Mouse (Mus musculus) C2C12 (cell line): Measurements from ENCODE around the gene Rae1. TPM values are rescaled to one million over a fixed set of nuclear protein-coding genes. Genes with fewer than 3 reads are reported as not detected.

Source experiments
- H3K27me3 ChIP-seq: one replicate; pipeline ENCODE4 v1.6.1; 2011; ENCODE audit not compliant: control insufficient read depth, insufficient read depth, insufficient read length
- H3K36me3 ChIP-seq: one replicate; pipeline ENCODE4 v1.6.1; 2011; ENCODE audit not compliant: control insufficient read depth, insufficient read depth
- H3K4me3 ChIP-seq: one replicate; pipeline ENCODE4 v1.5.1; 2011; ENCODE audit warnings: mild to moderate bottlenecking, control low read depth; ENCODE audit not compliant: poor library complexity, insufficient read depth, severe bottlenecking
- H3K79me2 ChIP-seq: one replicate; pipeline ENCODE4 v1.6.1; 2011; ENCODE audit not compliant: control insufficient read depth, insufficient read depth
- H3K79me3 ChIP-seq: one replicate; pipeline ENCODE4 v1.6.1; 2011; ENCODE audit warnings: low read depth, control low read depth
- H3ac ChIP-seq: one replicate; pipeline ENCODE3; 2011; ENCODE audit warnings: low read depth; ENCODE audit not compliant: control insufficient read depth, insufficient read length
- CEBPB ChIP-seq: IDR thresholded peaks from one replicate; pipeline ENCODE4 v1.6.1; 2011; ENCODE audit warnings: low read depth, mild to moderate bottlenecking, control low read depth, moderate library complexity
- CTCF ChIP-seq: IDR thresholded peaks from one replicate; pipeline ENCODE4 v1.5.1; 2011; ENCODE audit not compliant: control insufficient read depth, insufficient read depth, insufficient read length
- FOSL1 ChIP-seq: IDR thresholded peaks from one replicate; pipeline ENCODE4 v1.8.0; 2011; ENCODE audit warnings: mild to moderate bottlenecking, low read length; ENCODE audit not compliant: poor library complexity, insufficient read depth, severe bottlenecking
- MAX ChIP-seq: IDR thresholded peaks from one replicate; pipeline ENCODE4 v1.6.1; 2011; ENCODE audit warnings: mild to moderate bottlenecking, control low read depth
- MYOD1 ChIP-seq: IDR thresholded peaks from one replicate; pipeline ENCODE4 v1.6.1; 2011; ENCODE audit warnings: low read depth; ENCODE audit not compliant: control insufficient read depth, insufficient read length
- MYOG ChIP-seq: IDR thresholded peaks from one replicate; pipeline ENCODE4 v1.6.1; 2011; ENCODE audit not compliant: control insufficient read depth, insufficient read length; ENCODE audit errors: extremely low read depth
- USF1 ChIP-seq: IDR thresholded peaks from one replicate; pipeline ENCODE4 v1.6.1; 2011; ENCODE audit warnings: low read depth, mild to moderate bottlenecking, control low read depth, moderate library complexity
- polyA plus RNA-seq: library from polyadenylated mRNA; unstranded; fragments of >200 nt; fragmentation: generic; extraction: Trizol; gene quantifications from one replicate; pipeline ENCODE4 v1.2.1, GENCODE M21; 2012; ENCODE audit warnings: missing spikeins

Gene Rae1
- polyA plus RNA-seq, 1 experiment: 83.7 TPM

DNA sequence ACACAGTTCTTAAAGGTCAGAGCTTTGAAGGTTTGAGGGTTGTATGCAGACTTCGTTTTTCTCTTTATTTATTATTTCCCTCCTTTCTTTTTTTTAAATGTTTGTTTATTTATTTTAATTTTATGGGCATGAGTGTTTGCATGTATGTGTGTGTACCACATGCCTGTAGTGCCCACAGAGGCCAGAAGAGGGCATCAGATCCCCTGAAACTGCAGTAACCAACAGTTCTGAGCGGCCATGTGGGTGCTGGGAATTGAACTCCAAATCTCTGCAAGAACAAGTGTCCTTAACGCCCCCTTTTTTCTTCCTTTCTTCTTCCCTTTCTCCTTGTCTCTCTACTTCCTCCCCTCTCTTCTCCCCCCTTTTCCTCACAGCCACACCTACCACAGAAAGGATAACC is 39.6 kb upstream of the Rae1 start:
- Histone ChIP-seq H3ac (no peak overlapping the region), H3K36me3 (no peaks in the 10 kb centered on the region)

DNA sequence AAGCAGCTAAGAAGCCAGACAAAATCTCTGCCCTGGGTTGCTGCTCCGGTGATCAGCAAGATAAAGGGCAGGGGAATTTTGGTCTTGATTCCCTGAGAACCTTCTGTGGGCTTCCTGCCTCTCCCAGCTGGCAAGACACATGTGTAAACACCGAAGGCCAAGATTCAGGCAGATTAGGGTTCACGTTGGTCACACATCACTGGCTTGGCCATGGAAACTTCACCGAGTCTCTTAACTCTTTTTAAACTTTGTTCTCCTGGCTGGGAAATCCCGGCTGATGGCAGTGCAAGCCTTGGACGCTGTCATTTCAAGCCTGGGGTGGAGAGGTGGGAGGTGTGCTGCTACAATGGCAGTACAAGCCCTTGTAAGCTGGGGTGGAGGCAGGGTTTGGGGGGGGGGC is 38.7 kb upstream of the Rae1 start:
- H3K79me2 ChIP-seq: no peaks in the 10 kb centered on the region
- H3K36me3 ChIP-seq: no peaks in the 10 kb centered on the region
- no peaks in the 10 kb centered on the region for H3K79me3 ChIP-seq
- TF ChIP-seq FOSL1 (no peak), MAX (no peak), MYOD1 (no peak), MYOG (no peak), CEBPB (no peak), CTCF (no peak), USF1 (no peak)
- H3K27me3 ChIP-seq: peaks cover 7% of the 10 kb centered on the region
- H3K4me3 ChIP-seq: no peak overlapping the region
- no peak overlapping the region for H3ac ChIP-seq

More for the DNA sequence above, 39.6 kb upstream of the Rae1 start:
- Histone ChIP-seq H3K79me2 (no peaks in the 10 kb centered on the region), H3K79me3 (no peaks in the 10 kb centered on the region), H3K4me3 (no peak overlapping the region), H3K27me3 (peaks cover 7% of the 10 kb centered on the region)
- no peak for TF ChIP-seq FOSL1
- no peak for TF ChIP-seq CTCF
- TF ChIP-seq CEBPB: no peak
- TF ChIP-seq MAX: no peak
- no peak for TF ChIP-seq USF1
- TF ChIP-seq MYOD1: no peak
- no peak for TF ChIP-seq MYOG

- TF ChIP-seq USF1: no peak
- no peak for TF ChIP-seq MYOD1
- TF ChIP-seq CEBPB: no peak
- TF ChIP-seq FOSL1: no peak
- TF ChIP-seq CTCF: no peak
- TF ChIP-seq MYOG: no peak
- no peak for TF ChIP-seq MAX
- Histone ChIP-seq H3K36me3 (no peaks in the 10 kb centered on the region), H3K79me3 (no peaks in the 10 kb centered on the region), H3ac (no peak overlapping the region), H3K27me3 (peaks cover 7% of the 10 kb centered on the region), H3K4me3 (no peak overlapping the region), H3K79me2 (no peaks in the 10 kb centered on the region)
Measured at GRCm38 (mm10) chr2:172965249-172965648, 34.7 kb upstream of the Rae1 start.

GRCm38 (mm10) chr2:172966480-172966879 is 33.4 kb upstream of the Rae1 start:
- H3K36me3 ChIP-seq: no peaks in the 10 kb centered on the region
- no peaks in the 10 kb centered on the region for H3K79me2 ChIP-seq
- TF ChIP-seq MYOG: no peak
- no peak for TF ChIP-seq MYOD1
- no peak for TF ChIP-seq CEBPB
- TF ChIP-seq USF1: no peak
- TF ChIP-seq MAX: no peak
- no peak for TF ChIP-seq CTCF
- TF ChIP-seq FOSL1: no peak
- no peak overlapping the region for H3K4me3 ChIP-seq
- no peak overlapping the region for H3ac ChIP-seq
- no peaks in the 10 kb centered on the region for H3K79me3 ChIP-seq
- H3K27me3 ChIP-seq: peaks cover 7% of the 10 kb centered on the region

- H3K79me2 ChIP-seq: no peaks in the 10 kb centered on the region
- no peaks in the 10 kb centered on the region for H3K27me3 ChIP-seq
- TF ChIP-seq MYOD1: no peak
- no peak for TF ChIP-seq USF1
- no peaks in the 10 kb centered on the region for H3K36me3 ChIP-seq
- H3K4me3 ChIP-seq: no peak overlapping the region
- H3ac ChIP-seq: no peak overlapping the region
- H3K79me3 ChIP-seq: no peaks in the 10 kb centered on the region
Measured at GRCm38 (mm10) chr2:172971865-172972264, 28.1 kb upstream of the Rae1 start.

DNA sequence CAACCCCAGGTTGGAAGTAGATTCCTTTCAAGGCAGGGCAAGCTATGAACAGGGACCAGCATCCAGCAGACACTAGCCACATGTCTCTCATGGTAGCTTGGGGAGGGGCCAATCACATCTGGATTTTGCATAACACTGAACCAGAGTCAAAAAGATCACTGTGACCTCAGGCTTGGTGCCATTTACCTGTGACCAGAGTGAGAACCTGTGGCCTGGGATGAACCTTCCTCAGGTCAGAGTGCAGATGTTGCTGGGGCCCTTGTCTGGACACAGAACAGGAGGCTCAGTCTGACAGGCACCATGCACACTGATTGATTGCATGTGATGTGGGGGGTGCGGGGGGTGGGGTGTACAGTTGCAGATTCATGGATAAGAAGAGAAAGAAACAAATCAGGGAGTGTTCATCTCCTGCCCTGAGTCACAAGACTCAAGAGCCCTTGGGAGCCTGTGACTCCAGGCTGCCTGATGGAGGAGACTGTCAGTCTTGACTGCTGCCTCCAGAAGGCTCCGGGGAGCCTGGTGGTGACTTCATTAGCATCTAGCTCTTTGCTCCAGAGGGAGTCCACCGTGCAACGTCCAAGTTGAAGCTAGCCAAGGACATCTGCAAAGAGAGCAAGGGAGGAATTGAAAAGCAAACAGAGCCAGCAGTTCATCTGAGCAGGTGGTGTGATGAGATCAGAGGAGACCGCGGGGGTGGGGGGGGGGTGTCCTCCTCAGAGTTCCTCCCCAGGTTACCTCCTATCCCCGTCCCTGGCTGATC is 25.9 kb upstream of the Rae1 start:
- H3K27me3 ChIP-seq: peaks cover 4% of the 10 kb centered on the region
- H3K79me3 ChIP-seq: no peaks in the 10 kb centered on the region
- H3K4me3 ChIP-seq: no peak overlapping the region
- no peak for TF ChIP-seq MAX
- no peak for TF ChIP-seq CEBPB
- TF ChIP-seq USF1: no peak
- no peak for TF ChIP-seq FOSL1
- no peak for TF ChIP-seq MYOD1
- TF ChIP-seq CTCF: no peak
- no peak for TF ChIP-seq MYOG
- H3ac ChIP-seq: no peak overlapping the region
- no peaks in the 10 kb centered on the region for H3K36me3 ChIP-seq
- no peaks in the 10 kb centered on the region for H3K79me2 ChIP-seq
